9 mouse cellular contexts compared by ENCODE assay signal in genomic region chr17:34913930-34914665, GRCm38 (mm10). TPM values are rescaled to one million over a fixed set of nuclear protein-coding genes. Genes with fewer than 3 reads are reported as not detected.
DNase-seq lines count a peak whose midpoint lies in the region; ATAC-seq and TF ChIP-seq lines count a peak whose summit lies in the region.
"Had no signal": no experiment of that assay in that cellular context is flagged by ENCODE, and none has a peak within 500 bp of the region (broad histone marks: within the 10 kb centered on the region; RNA-seq: fewer than 3 reads in every experiment).

TSS of gene Slc44a4 (plus strand) at chr17:34914466.

- no peak for TF ChIP-seq EP300 in stomach, postnatal 0 days (optimal IDR thresholded peaks at IDR 0.05)

- peak within 1 kb of the TSS; percentile 73 for H3K27ac ChIP-seq in gastrocnemius, adult 2 months
- H3K27ac ChIP-seq in neural tube, embryonic 11.5 days (ENCODE audit: low read depth, low read length): no peak within 1 kb of the TSS
- H3K27ac ChIP-seq in limb, embryonic 12.5 days: no peak within 1 kb of the TSS; the same call in 1 of the 2 replicates
- H3K27ac ChIP-seq in stomach, postnatal 0 days (replicated peaks): peak within 1 kb of the TSS; percentile 82
- H3K27ac ChIP-seq: midbrain, embryonic 12.5 days had no signal

- no peaks in the 10 kb centered on the region for H3K9me3 ChIP-seq in neural tube, embryonic 11.5 days (ENCODE audit: control insufficient read depth, low read length)
- no peaks in the 10 kb centered on the region for H3K9me3 ChIP-seq in limb, embryonic 12.5 days
- H3K9me3 ChIP-seq in stomach, postnatal 0 days (ENCODE audit: control insufficient read depth, low read length): no peaks in the 10 kb centered on the region
- H3K9me3 ChIP-seq: midbrain, embryonic 12.5 days had no signal

- peaks cover 32% of the 10 kb centered on the region for H3K36me3 ChIP-seq in neural tube, embryonic 11.5 days (ENCODE audit: control insufficient read depth, insufficient read depth, low read length)
- peaks cover 50% of the 10 kb centered on the region for H3K36me3 ChIP-seq in limb, embryonic 12.5 days
- peaks cover 24% of the 10 kb centered on the region for H3K36me3 ChIP-seq in stomach, postnatal 0 days (ENCODE audit: control insufficient read depth, insufficient read depth, low read length)

- no peak for ATAC-seq in neural tube, embryonic 11.5 days (ENCODE audit: insufficient read depth, low FRiP score, low TSS enrichment)
- ATAC-seq in limb, embryonic 12.5 days (ENCODE audit: insufficient number of reproducible peaks, insufficient read depth, low FRiP score, low TSS enrichment, low read depth): no peak
- ATAC-seq in stomach, postnatal 0 days (ENCODE audit: low FRiP score, low TSS enrichment): peak; percentile 32

- no peaks in the 10 kb centered on the region for H3K27me3 ChIP-seq in neural tube, embryonic 11.5 days (ENCODE audit: control insufficient read depth, insufficient read depth, low read length)
- H3K27me3 ChIP-seq in limb, embryonic 12.5 days: no peaks in the 10 kb centered on the region
- no peaks in the 10 kb centered on the region for H3K27me3 ChIP-seq in stomach, postnatal 0 days (ENCODE audit: control insufficient read depth, insufficient read depth, low read length)
- H3K27me3 ChIP-seq: midbrain, embryonic 12.5 days had no signal

- no peak for DNase-seq in gastrocnemius, adult 2 months
- no peak for DNase-seq in gastrocnemius, adult 18-20 months (ENCODE audit: low spot score)
- no peak for DNase-seq in neural tube, embryonic 11.5 days (ENCODE audit: low spot score)
- DNase-seq in neural tube, embryonic 10.5 days (ENCODE audit: extremely low spot score, low spot score): no peak
- peak; percentile 79 for DNase-seq in stomach, postnatal 0 days (ENCODE audit: low spot score)
- no peak for DNase-seq in layer of hippocampus, adult 9-11 months
- DNase-seq in cerebellum, adult 11 months: no peak

- no peak for TF ChIP-seq CTCF in gastrocnemius, adult 2 months (IDR thresholded peaks at IDR 0.05)
- TF ChIP-seq CTCF in stomach, postnatal 0 days (IDR thresholded peaks at IDR 0.05; ENCODE audit: low read depth): no peak

- intact Hi-C loops in gastrocnemius, adult 2 months (cut with DNase I): no loop called here

- H3K4me2 ChIP-seq in neural tube, embryonic 11.5 days (ENCODE audit: low read depth): no peak within 1 kb of the TSS
- 0 out of 2 replicates have a peak within 1 kb of the TSS, but pooled peaks have one; percentile 17 for H3K4me2 ChIP-seq in limb, embryonic 12.5 days
- H3K4me2 ChIP-seq in stomach, postnatal 0 days (replicated peaks; ENCODE audit: low read depth): peak within 1 kb of the TSS; percentile 47
- H3K4me2 ChIP-seq: midbrain, embryonic 12.5 days had no signal

- no peaks in the 10 kb centered on the region for H3K4me1 ChIP-seq in neural tube, embryonic 11.5 days (ENCODE audit: control insufficient read depth, insufficient read depth, low read length)
- H3K4me1 ChIP-seq in limb, embryonic 12.5 days (replicated peaks): peaks cover 9% of the 10 kb centered on the region; the same call in 1 of the 2 replicates
- no peaks in the 10 kb centered on the region for H3K4me1 ChIP-seq in stomach, postnatal 0 days (replicated peaks; ENCODE audit: control insufficient read depth, insufficient read depth)
- H3K4me1 ChIP-seq: midbrain, embryonic 12.5 days had no signal

- 34% methylated on average over 18 of the region's 18 CpGs for WGBS in neural tube, embryonic 11.5 days
- 37% methylated on average over 18 of the region's 18 CpGs for WGBS in limb, embryonic 12.5 days
- 28% methylated on average over 18 of the region's 18 CpGs for WGBS in stomach, postnatal 0 days

- no peak within 1 kb of the TSS for H3K4me3 ChIP-seq in gastrocnemius, adult 2 months
- no peak within 1 kb of the TSS for H3K4me3 ChIP-seq in neural tube, embryonic 11.5 days (ENCODE audit: low read depth, low read length)
- no peak within 1 kb of the TSS for H3K4me3 ChIP-seq in limb, embryonic 12.5 days (replicated peaks)
- H3K4me3 ChIP-seq in stomach, postnatal 0 days (ENCODE audit: low read depth, low read length): peak within 1 kb of the TSS; percentile 28
- H3K4me3 ChIP-seq: midbrain, embryonic 12.5 days had no signal

- H3K9ac ChIP-seq in neural tube, embryonic 11.5 days (ENCODE audit: low read length): peak within 1 kb of the TSS; percentile 6; the same call in 1 of the 2 replicates
- H3K9ac ChIP-seq in limb, embryonic 12.5 days (replicated peaks): peak within 1 kb of the TSS; percentile 27; the same call in 1 of the 2 replicates
- peak within 1 kb of the TSS; percentile 50 for H3K9ac ChIP-seq in stomach, postnatal 0 days (ENCODE audit: low read length)
- H3K9ac ChIP-seq: midbrain, embryonic 12.5 days had no signal

RNA-seq across cellular contexts. Expression of gene Slc44a4, which starts in this region (rescaled TPM):
- total RNA-seq in gastrocnemius, adult 2 months (2021): not detected
- not detected for total RNA-seq in gastrocnemius, adult 18-20 months (2021)
- not detected in 2 replicates for polyA plus RNA-seq in neural tube, embryonic 11.5 days (2014; fragmentation: Nextera tagmentation; extraction: Ambion mirVana)
- polyA plus RNA-seq in limb, embryonic 12.5 days (2016; fragmentation: Nextera tagmentation; extraction: Ambion mirVana): not detected in 2 replicates
- 31.2 and 33.1 TPM in 2 replicates for polyA plus RNA-seq in stomach, postnatal 0 days (2015; fragmentation: Nextera tagmentation; extraction: Ambion mirVana)

Comparison
In these comparisons a context has a peak if more than half of its experiments do, and no peak if none do; other contexts are left out.
1. RNA of gene Slc44a4 (polyA plus RNA-seq): 31.2 to 33.1 TPM in stomach, postnatal 0 days; not detected in limb, embryonic 12.5 days and not detected in neural tube, embryonic 11.5 days; every median in the first group is over 10 times any median in the second.
2. H3K27ac ChIP-seq: peak in gastrocnemius, adult 2 months (single experiment) and stomach, postnatal 0 days (single experiment); none in neural tube, embryonic 11.5 days (single experiment) and limb, embryonic 12.5 days (single experiment).
3. Peak in every context shown above with its lines, with median percentiles within 50 percentile points of each other: H3K9ac ChIP-seq.